Mouse (Mus musculus) embryonic facial prominence, embryonic 15.5 days (tissue): ENCODE measurements at regions not wholly inside any gene's neighbourhood (a gene's known extent, or its start where the extent isn't known, plus 50 kb on each side); places are given as distances from the start of the nearest gene placed in this dataset.
A peak's percentile ranks its signal among the peaks of the same experiment; 100 is the strongest.
"Not testable (repeated sequence)": the region's sequence is repeated elsewhere in the genome, so short reads cannot be mapped to it uniquely, and the experiment has no call there.

Experiments
- ATAC-seq: fragments of 200-750 bp; cut with Nextera tagmentation; 2 replicates; pipeline ENCODE4 v1.8.0; 2017; ENCODE audit warnings: low read depth, moderate TSS enrichment; ENCODE audit not compliant: insufficient number of reproducible peaks, low FRiP score, low TSS enrichment
- H3K27ac ChIP-seq: fragments of 300-500 bp; sonication (generic); replicated peaks from 2 replicates; pipeline ENCODE4 v1.5.1; 2015; ENCODE audit warnings: mild to moderate bottlenecking, inconsistent platforms
- H3K27me3 ChIP-seq: fragments of 300-500 bp; sonication (generic); 2 replicates; pipeline ENCODE4 v1.6.1; 2015; ENCODE audit warnings: inconsistent platforms
- H3K36me3 ChIP-seq: fragments of 300-500 bp; sonication (generic); 2 replicates; pipeline ENCODE4 v1.6.1; 2015; ENCODE audit warnings: mild to moderate bottlenecking, inconsistent platforms
- H3K4me1 ChIP-seq: fragments of 300-500 bp; sonication (generic); 2 replicates; pipeline ENCODE4 v1.6.1; 2015; ENCODE audit warnings: inconsistent platforms
- H3K4me2 ChIP-seq: fragments of 300-500 bp; sonication (generic); replicated peaks from 2 replicates; pipeline ENCODE4 v1.6.1; 2015; ENCODE audit warnings: mild to moderate bottlenecking, inconsistent platforms
- H3K4me3 ChIP-seq: fragments of 300-500 bp; sonication (generic); replicated peaks from 2 replicates; pipeline ENCODE4 v1.5.1; 2015; ENCODE audit warnings: mild to moderate bottlenecking, inconsistent platforms
- H3K9ac ChIP-seq: fragments of 300-500 bp; sonication (generic); 2 replicates; pipeline ENCODE4 v1.6.1; 2015; ENCODE audit warnings: inconsistent platforms
- H3K9me3 ChIP-seq: fragments of 300-500 bp; sonication (generic); replicated peaks from 2 replicates; pipeline ENCODE4 v1.6.1; 2016; ENCODE audit warnings: inconsistent platforms
- WGBS: fragments of 180-500 bp; shearing (Covaris S2); methylation state at CpG from one replicate; pipeline ENCODE4 v1.1.7; 2015; 5-methylcytosine and 5-hydroxymethylcytosine counted together

GRCm38 (mm10) chr4:3064571-3064970 lies 102.5 kb upstream of the Vmn1r2 start:
- Histone ChIP-seq H3K27ac (no peak overlapping the region), H3K4me3 (no peak overlapping the region), H3K36me3 (no peaks in the 10 kb centered on the region), H3K27me3 (no peaks in the 10 kb centered on the region), H3K4me1 (no peaks in the 10 kb centered on the region), H3K9me3 (peaks cover 77% of the 10 kb centered on the region), H3K9ac (no peak overlapping the region), H3K4me2 (no peak overlapping the region)
- ATAC-seq: no peak
- 36% methylated on average over 3 of the region's 3 CpGs for WGBS

- H3K9me3 ChIP-seq: peaks cover 80% of the 10 kb centered on the region
- H3K9ac ChIP-seq, ATAC-seq, H3K27me3 ChIP-seq, H3K4me1 ChIP-seq, H3K4me2 ChIP-seq, H3K36me3 ChIP-seq, H3K27ac ChIP-seq, H3K4me3 ChIP-seq: not testable (repeated sequence)
- WGBS: 62% methylated on average over 3 of the region's 3 CpGs
Observed at GRCm38 (mm10) chr4:3065335-3065734, 101.8 kb upstream of the Vmn1r2 start.

GRCm38 (mm10) chr4:3066051-3066736 lies 100.9 kb upstream of the Vmn1r2 start:
- WGBS: 73% methylated on average over 5 of the region's 5 CpGs
- H3K9ac ChIP-seq: no peak overlapping the region
- peaks cover 85% of the 10 kb centered on the region for H3K9me3 ChIP-seq
- no peaks in the 10 kb centered on the region for H3K27me3 ChIP-seq
- no peak for ATAC-seq
- H3K36me3 ChIP-seq: no peaks in the 10 kb centered on the region
- no peak overlapping the region for H3K27ac ChIP-seq
- no peak overlapping the region for H3K4me2 ChIP-seq
- H3K4me3 ChIP-seq: no peak overlapping the region
- H3K4me1 ChIP-seq: no peaks in the 10 kb centered on the region

- H3K27me3 ChIP-seq: no peaks in the 10 kb centered on the region
- no peak overlapping the region for H3K27ac ChIP-seq
- H3K4me2 ChIP-seq: no peak overlapping the region
- no peaks in the 10 kb centered on the region for H3K4me1 ChIP-seq
- no peak overlapping the region for H3K4me3 ChIP-seq
- H3K9ac ChIP-seq: no peak overlapping the region
- ATAC-seq: peak; percentile 0; the same call in 1 of the 2 replicates
- WGBS: 45% methylated on average over 2 of the region's 2 CpGs
- no peaks in the 10 kb centered on the region for H3K36me3 ChIP-seq
- peaks cover 84% of the 10 kb centered on the region for H3K9me3 ChIP-seq
Observed at GRCm38 (mm10) chr4:3067265-3067664, 99.9 kb upstream of the Vmn1r2 start.

GRCm38 (mm10) chr4:3067666-3068065 lies 99.5 kb upstream of the Vmn1r2 start:
- no peaks in the 10 kb centered on the region for H3K4me1 ChIP-seq
- no peaks in the 10 kb centered on the region for H3K36me3 ChIP-seq
- H3K27ac ChIP-seq: no peak overlapping the region
- 26% methylated on average over 2 of the region's 2 CpGs for WGBS
- peaks cover 84% of the 10 kb centered on the region for H3K9me3 ChIP-seq
- H3K9ac ChIP-seq: no peak overlapping the region
- peak; percentile 48 for ATAC-seq
- H3K4me3 ChIP-seq: no peak overlapping the region
- H3K27me3 ChIP-seq: no peaks in the 10 kb centered on the region
- no peak overlapping the region for H3K4me2 ChIP-seq

GRCm38 (mm10) chr4:3068306-3069223 lies 98.6 kb upstream of the Vmn1r2 start:
- Histone ChIP-seq H3K27me3 (no peaks in the 10 kb centered on the region), H3K4me3 (no peak overlapping the region), H3K36me3 (no peaks in the 10 kb centered on the region), H3K9ac (no peak overlapping the region), H3K27ac (no peak overlapping the region), H3K4me1 (no peaks in the 10 kb centered on the region), H3K9me3 (peaks cover 76% of the 10 kb centered on the region), H3K4me2 (no peak overlapping the region)
- peak; percentile 34 for ATAC-seq
- 79% methylated on average over 6 of the region's 6 CpGs for WGBS

- Histone ChIP-seq H3K27me3 (no peaks in the 10 kb centered on the region), H3K4me3 (no peak overlapping the region), H3K9ac (no peak overlapping the region), H3K4me1 (no peaks in the 10 kb centered on the region), H3K4me2 (no peak overlapping the region), H3K9me3 (peaks cover 69% of the 10 kb centered on the region), H3K36me3 (no peaks in the 10 kb centered on the region), H3K27ac (no peak overlapping the region)
- 58% methylated on average over 1 of the region's 1 CpGs for WGBS
- ATAC-seq: peak; percentile 17; the same call in 1 of the 2 replicates
Observed at GRCm38 (mm10) chr4:3069341-3069740, 97.8 kb upstream of the Vmn1r2 start.

- not testable (repeated sequence) for H3K4me1 ChIP-seq, H3K4me3 ChIP-seq, H3K27ac ChIP-seq, H3K27me3 ChIP-seq, H3K9ac ChIP-seq, H3K36me3 ChIP-seq, H3K4me2 ChIP-seq, ATAC-seq
- WGBS: 64% methylated on average over 6 of the region's 6 CpGs
- peaks cover 54% of the 10 kb centered on the region for H3K9me3 ChIP-seq
Observed at GRCm38 (mm10) chr4:3071326-3071725, 95.8 kb upstream of the Vmn1r2 start.

GRCm38 (mm10) chr4:3079901-3080300 lies 87.2 kb upstream of the Vmn1r2 start:
- Histone ChIP-seq H3K9ac (no peak overlapping the region), H3K9me3 (peaks cover 55% of the 10 kb centered on the region), H3K36me3 (no peaks in the 10 kb centered on the region), H3K4me2 (no peak overlapping the region), H3K4me3 (no peak overlapping the region), H3K4me1 (no peaks in the 10 kb centered on the region), H3K27me3 (no peaks in the 10 kb centered on the region), H3K27ac (no peak overlapping the region)
- no peak for ATAC-seq
- 91% methylated on average over 1 of the region's 1 CpGs for WGBS

GRCm38 (mm10) chr4:3080385-3081125 lies 86.6 kb upstream of the Vmn1r2 start:
- 61% methylated on average over 7 of the region's 7 CpGs for WGBS
- Histone ChIP-seq H3K4me2 (no peak overlapping the region), H3K27ac (no peak overlapping the region), H3K4me1 (no peaks in the 10 kb centered on the region), H3K9me3 (peaks cover 61% of the 10 kb centered on the region), H3K36me3 (no peaks in the 10 kb centered on the region), H3K27me3 (no peaks in the 10 kb centered on the region), H3K4me3 (no peak overlapping the region), H3K9ac (no peak overlapping the region)
- peak; percentile 37; the same call in 1 of the 2 replicates for ATAC-seq
